Mouse (Mus musculus) urinary bladder, postnatal 4 days (tissue): ENCODE measurements at regions not wholly inside any gene's neighbourhood (a gene's known extent, or its start where the extent isn't known, plus 50 kb on each side); places are given as distances from the start of the nearest gene placed in this dataset.

Experiments used
- DNase-seq, 2 experiments: peaks; one replicate each; pipeline ENCODE4 v3.0.0; 2021 to 2022; ENCODE audit warnings: low spot score in 2 of 2

DNA sequence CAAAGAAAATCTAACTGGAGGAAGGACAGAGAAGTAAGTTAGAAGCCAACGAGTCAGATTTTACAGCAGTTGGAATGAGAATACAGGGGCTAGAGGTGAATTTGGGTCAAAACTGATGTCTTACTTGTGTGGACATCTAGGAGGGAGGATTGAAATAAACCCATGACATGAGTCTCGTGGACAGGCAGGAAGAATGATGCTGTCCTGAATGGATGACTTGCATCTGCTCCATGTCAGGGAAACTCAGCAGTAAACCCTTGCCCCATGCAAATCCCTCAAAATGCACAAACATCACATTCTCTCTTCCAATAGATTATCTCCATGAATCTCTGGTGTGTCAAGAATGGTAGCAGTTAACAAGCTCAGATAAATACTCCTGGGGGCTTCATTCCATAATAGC is 729.1 kb downstream of the Dhx35 start:
- no peak for DNase-seq

DNA sequence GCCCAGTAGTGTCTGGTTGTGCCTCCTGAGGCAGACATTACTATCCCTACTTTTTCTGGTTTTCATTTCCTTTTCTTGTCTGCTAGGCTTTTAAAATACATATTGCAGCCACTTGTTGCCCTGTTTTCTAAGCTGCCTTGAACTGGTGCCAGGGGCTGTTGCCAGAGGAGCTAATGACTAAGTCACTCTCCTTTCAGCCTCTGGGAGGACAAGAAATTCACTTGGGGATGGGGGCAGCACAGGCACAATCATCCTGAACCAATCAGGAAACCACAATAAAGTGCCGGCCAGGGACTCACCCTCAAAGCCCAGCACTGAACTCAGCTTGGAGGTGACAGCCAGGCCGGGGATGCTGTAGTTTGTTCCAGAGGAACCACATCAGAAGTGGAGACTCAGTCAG is 740.3 kb downstream of the Dhx35 start:
- no peak for DNase-seq

- no peak for DNase-seq
Measured at GRCm38 (mm10) chr2:159539261-159539660, 744.7 kb downstream of the Dhx35 start.

DNA sequence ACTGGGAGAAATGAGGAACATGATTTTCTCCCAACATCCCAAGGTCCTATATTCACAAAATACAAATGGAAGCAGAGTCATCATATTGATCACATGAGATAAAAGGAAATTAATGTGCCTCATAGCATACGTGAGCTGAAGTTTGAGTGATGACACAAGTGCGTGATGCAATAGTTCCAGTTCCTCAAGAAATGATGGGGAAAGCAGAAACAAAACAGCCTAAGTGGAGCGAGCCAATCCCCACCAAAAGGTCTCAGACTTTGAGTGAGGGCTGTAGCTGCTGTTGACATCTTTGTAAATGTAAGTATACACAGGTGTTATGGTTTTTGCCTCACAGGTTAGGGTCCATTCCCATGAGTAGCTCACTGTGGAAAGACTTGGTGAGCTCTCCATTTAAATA is 763.0 kb downstream of the Dhx35 start:
- no peak for DNase-seq

GRCm38 (mm10) chr2:159565255-159565654 is 768.7 kb downstream of the Gm826 start:
- DNase-seq, result no peak

DNA sequence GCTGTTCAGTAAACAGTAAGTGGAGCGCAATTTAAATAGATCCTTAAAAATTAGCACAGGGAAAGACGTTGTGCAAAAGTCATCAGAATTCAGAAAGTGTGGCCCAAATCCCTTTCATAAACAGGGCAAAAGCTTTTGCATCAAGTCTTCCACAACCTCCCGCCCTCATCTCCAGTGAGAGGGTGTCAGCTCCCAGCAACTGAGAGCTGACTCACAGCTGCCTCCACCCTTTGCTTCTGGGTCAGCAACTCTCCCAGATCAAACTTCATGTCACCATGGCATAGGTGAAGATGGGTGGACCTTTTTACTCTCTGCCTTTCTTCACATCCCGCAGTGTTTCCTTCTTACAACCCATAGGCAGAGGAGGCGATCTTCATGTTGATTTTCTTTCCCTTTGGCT is 768.0 kb downstream of the Gm826 start:
- no peak for DNase-seq

DNA sequence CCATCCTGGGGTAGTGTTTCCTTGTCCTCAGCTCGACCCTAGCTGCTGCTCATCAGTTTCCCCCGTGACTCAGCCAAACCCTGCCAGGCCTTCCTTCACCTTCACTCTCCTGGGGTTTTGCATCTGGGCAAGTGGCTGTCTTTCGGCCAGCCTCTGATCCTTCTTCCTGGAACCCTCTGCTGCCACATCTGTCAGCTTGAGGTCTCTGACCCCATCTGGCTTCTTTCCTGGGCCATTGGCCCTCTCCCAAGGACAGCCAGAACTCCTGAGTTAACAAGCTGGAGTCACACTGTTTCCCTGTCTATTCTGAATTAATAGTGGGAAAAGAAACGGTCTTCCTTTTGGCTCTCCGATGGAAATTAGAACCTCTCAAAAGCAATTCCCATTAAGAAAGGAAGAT is 767.5 kb downstream of the Gm826 start:
- peak in 1 of 2 experiments; percentile 66 for DNase-seq

GRCm38 (mm10) chr2:159568391-159568790 is 765.6 kb downstream of the Gm826 start:
- DNase-seq, result no peak

DNA sequence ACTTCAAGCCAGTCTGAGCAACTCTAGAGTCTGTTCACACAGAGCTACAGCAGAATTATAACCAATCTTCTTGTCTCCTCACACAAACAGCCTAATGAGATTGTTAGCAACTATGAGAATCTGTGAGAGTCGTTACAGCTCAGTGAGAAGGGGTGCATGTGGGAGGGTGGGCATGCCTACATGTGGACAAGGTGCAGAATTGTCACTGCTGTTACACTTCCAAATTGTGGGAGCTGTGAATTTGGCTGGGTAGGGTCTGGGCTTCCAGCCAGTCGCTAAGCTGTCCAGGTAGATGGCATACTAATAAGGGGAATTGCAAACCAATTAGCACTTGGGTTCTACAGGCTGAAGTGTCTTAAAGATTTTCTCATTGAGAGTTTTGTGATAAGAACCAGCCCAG is 762.1 kb downstream of the Gm826 start:
- no peak for DNase-seq

DNA sequence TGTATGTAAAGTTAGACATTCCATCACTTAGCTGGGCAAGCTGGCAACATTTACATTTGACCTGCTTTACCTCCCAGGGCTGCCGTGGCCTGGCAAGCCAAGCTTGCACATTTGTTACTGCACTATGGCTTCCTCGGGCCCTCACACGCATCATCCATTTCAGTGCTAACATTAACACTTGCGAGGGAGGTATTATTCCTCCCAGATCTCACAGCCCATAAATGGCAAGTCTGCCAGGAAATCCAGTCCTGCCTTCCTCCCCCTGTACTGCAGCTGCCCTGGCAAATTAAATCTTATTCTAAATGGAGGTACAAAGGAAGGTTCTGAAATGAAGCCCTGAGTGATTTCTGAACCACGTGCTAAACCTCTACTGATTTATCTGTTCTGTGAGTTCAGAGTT is 758.7 kb downstream of the Gm826 start:
- no peak for DNase-seq

GRCm38 (mm10) chr2:159583103-159583502 is 750.9 kb downstream of the Gm826 start:
- DNase-seq, result no peak

GRCm38 (mm10) chr2:159584641-159585040 is 749.3 kb downstream of the Gm826 start:
- no peak for DNase-seq

DNA sequence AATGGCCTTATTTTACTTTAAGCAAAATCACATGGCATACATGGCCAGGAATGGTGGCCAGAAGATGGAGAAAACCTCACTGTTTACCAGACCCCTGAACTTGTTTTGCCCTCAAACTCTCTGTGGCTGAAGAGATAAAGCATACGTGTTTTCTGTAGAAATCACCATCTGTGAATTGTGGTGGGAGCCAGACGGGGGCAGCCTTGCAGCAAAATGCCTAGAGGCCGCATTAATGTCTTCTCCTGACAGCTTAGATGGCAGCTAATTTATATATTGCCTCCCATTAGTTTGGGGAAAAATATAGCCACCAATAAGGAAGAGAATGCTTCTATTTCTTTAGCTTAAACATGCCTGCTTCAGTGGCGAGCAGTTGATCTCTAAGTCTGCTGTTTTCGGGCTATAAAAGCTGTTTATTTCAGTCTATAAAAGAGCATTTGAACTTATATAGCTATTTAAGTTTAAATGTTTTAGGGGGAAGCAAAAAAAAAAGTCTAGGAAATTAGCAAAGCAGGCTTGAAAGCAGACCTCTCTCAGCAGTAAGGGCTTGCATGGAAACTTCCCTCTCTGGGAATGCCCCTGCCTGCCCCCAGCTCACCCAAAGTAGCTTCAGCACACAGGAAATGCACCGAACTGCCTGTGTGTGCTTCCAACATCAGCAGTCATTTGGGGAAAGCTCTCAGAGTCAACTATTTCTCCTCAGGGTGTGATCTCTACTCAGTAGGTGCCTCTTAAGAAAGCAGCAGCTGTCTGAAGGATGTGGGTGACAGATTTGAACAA is 747.1 kb downstream of the Gm826 start:
- DNase-seq, result no peak

DNA sequence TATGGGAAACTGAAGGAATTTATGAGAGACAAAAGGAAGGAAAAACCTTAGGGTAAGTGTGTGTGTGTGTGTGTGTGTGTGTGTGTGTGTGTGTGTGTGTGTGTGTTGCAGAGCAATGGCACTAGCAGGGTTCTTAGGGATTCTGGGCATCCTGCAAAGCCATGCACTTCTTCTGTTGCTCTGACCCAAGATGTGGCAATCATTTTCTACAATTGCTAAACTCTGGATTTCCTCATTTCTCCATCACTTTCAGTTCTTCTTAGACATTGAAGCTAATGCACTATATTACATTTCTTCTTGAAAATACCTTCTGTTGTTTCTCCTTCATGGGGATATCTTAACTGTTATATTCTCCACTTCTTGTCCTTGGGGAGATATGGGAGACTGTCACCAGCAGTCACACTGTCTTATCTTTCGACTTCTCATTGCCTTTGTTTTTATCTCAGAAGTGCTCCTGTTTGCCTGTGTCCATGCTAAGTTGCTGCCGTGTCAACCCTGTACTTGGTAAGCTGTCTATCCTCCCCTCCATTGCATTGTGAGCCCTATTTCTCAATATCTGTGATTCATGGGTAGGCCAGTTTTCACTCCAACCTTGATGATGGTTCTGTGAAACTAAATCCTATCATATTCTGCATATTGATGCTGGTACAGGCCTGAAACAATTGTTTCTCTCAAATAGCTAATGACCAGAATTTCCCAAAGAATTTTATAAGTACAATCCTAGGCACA is 742.4 kb downstream of the Gm826 start:
- no peak for DNase-seq

GRCm38 (mm10) chr2:159592841-159593240 is 741.1 kb downstream of the Gm826 start:
- no peak for DNase-seq

- no peak for DNase-seq
Measured at GRCm38 (mm10) chr2:159596285-159596684, 737.7 kb downstream of the Gm826 start.

DNA sequence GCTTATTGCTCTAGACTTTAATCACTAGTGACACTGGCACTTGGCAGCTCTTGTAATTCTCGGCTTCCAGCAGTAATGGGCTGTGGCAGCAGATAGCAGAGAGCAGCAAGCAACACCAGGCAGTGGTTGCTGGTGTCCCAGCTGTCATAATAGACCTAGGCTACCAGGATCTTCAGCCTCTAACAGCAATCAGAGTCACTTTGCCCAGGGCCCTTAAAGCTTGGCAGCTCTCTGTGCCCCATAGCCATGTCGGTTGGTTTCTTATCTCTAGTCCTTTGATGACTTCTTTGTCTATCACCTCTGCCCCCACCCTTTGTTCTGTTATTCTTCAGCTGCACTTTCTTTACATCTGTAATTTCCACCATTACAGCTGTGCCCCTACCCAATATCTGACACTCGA is 735.9 kb downstream of the Gm826 start:
- no peak for DNase-seq

- DNase-seq, result no peak
Measured at GRCm38 (mm10) chr2:159607191-159607590, 726.8 kb downstream of the Gm826 start.

DNA sequence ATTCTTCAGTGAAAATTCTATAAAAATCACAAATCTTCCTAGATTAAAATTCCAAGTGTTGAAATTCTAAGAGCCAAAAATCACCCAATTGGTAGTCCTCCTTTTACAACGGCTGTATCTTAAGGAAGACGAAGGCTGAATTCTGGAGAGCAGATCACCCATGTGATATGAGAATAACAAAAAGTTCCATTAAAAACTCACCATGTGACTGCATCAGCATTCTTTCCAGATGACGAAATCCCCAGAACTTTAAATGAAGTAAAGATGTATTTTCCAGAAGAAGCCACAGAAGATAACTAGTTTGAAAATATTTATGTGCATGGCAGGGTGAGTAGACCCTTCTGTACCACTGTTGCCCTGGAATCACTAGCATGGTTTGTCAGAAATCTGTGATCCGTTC is 723.5 kb downstream of the Gm826 start:
- DNase-seq, result no peak

- no peak for DNase-seq
Measured at GRCm38 (mm10) chr2:159616685-159617084, 717.3 kb downstream of the Gm826 start.

DNA sequence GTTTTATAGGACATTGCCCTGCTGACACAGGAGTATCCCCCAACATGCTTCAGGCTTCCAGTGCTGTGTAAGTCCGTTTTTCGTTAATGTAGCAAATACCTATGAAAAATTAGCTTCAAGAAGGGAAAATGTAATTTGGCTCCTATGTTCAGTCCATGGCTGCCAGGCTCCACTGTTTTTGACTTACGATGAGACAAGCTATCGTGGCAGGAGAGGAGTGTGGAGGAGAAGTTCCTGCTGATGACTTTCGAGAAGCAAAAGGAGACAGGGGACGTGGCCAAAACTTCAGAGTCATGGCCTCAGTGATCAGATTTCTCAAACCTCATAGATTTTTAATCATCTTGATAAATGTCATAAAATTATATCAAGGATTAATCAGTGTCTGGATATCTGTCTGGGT is 712.7 kb downstream of the Gm826 start:
- no peak for DNase-seq

GRCm38 (mm10) chr2:159622141-159622669 is 711.8 kb downstream of the Gm826 start:
- DNase-seq, result no peak

DNA sequence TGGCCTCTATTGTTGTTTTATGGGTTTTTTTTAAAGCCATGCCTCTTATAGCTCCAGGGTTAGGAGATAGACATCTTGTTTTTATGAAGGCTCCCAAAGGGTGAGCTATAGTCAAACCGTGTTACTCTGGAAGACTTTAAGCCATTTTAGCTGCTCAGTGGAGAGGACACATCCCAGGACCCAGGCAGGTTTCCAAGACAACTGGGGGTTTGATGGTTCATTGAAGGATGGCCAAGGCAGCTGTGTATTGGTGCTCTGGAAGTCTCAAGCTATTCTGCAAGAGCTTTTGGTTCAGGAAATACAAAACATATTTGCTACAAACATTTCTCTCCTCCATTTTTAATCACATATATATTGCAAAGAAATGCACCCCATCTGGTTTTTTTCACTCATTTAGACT is 708.7 kb downstream of the Gm826 start:
- no peak for DNase-seq
